Mouse (Mus musculus) neural tube, embryonic 14.5 days (tissue): Measurements from ENCODE around the gene Tlx1. TPM values are rescaled to one million over a fixed set of nuclear protein-coding genes. Genes with fewer than 3 reads are reported as not detected.

Experiments used
- ATAC-seq: fragments of 200-750 bp; cut with Nextera tagmentation; 2 replicates; pipeline ENCODE4 v1.8.0; 2017; ENCODE audit warnings: low read depth, mild to moderate bottlenecking, moderate TSS enrichment, moderate library complexity
- H3K27ac ChIP-seq: fragments of 300-500 bp; sonication (generic); 2 replicates; pipeline ENCODE4 v1.5.1; 2014; ENCODE audit warnings: low read depth, mild to moderate bottlenecking, control low read depth, low read length, moderate library complexity, mixed read lengths
- H3K27me3 ChIP-seq: fragments of 300-500 bp; sonication (generic); 2 replicates; pipeline ENCODE4 v1.6.1; 2014; ENCODE audit warnings: low read length; ENCODE audit not compliant: control insufficient read depth, insufficient read depth
- H3K36me3 ChIP-seq: fragments of 300-500 bp; sonication (generic); 2 replicates; pipeline ENCODE4 v1.6.1; 2014; ENCODE audit warnings: low read length, mixed read lengths; ENCODE audit not compliant: control insufficient read depth, insufficient read depth
- H3K4me1 ChIP-seq: fragments of 300-500 bp; sonication (generic); 2 replicates; pipeline ENCODE4 v1.6.1; 2014; ENCODE audit warnings: low read length; ENCODE audit not compliant: control insufficient read depth, insufficient read depth
- H3K4me2 ChIP-seq: fragments of 300-500 bp; sonication (generic); 2 replicates; pipeline ENCODE4 v1.6.1; 2014; ENCODE audit warnings: mild to moderate bottlenecking, low read depth, low read length, control low read depth
- H3K4me3 ChIP-seq: fragments of 300-500 bp; sonication (generic); 2 replicates; pipeline ENCODE4 v1.5.1; 2014; ENCODE audit warnings: low read depth, low read length, control low read depth, mixed read lengths
- H3K9ac ChIP-seq: fragments of 300-500 bp; sonication (generic); replicated peaks from 2 replicates; pipeline ENCODE4 v1.6.1; 2014; ENCODE audit warnings: low read depth, mild to moderate bottlenecking, control low read depth, low read length, mixed read lengths
- H3K9me3 ChIP-seq: fragments of 300-500 bp; sonication (generic); 2 replicates; pipeline ENCODE4 v1.6.1; 2016; ENCODE audit warnings: low read length; ENCODE audit not compliant: control insufficient read depth
- WGBS: fragments of 180-500 bp; shearing (Covaris S2); extraction: QIAGEN DNeasy Blood & Tissue Kit; methylation state at CpG from one replicate; pipeline ENCODE4 v1.1.7; 2014; 5-methylcytosine and 5-hydroxymethylcytosine counted together
- polyA plus RNA-seq: library from polyadenylated mRNA; unstranded; fragments of >200 nt; fragmentation: Nextera tagmentation; extraction: Ambion mirVana; gene quantifications from 2 replicates; pipeline ENCODE4 v1.2.1, GENCODE M21; 2014

Gene Tlx1
- polyA plus RNA-seq, 1 experiment from 2014 or later, result not detected

GRCm38 (mm10) chr19:45162181-45162580 is 11.7 kb downstream of the Tlx1 start:
- no peak for ATAC-seq

DNA sequence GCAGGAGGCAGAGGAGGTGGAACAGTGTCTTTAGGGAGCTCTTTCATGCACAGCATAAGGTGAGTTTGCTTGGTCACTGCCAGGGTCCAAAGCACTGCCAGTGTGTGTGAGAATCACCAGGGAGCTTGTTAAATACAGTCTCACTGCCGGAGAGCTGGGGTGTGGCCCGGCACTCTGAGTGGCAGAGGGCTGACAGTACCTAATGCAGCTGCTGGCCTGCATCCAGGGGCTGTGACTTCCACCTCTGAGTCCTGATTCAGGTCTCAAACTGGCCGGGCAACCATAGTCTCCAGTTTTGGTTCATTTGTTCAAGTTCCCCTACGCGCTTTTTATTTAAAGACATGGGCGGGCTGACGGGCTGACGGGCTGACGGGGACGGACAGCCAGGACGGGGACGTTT is 12.4 kb downstream of the Tlx1 start:
- H3K4me3 ChIP-seq, result no peak overlapping the region
- H3K27ac ChIP-seq, result no peak overlapping the region
- H3K27me3 ChIP-seq, result peaks cover 74% of the 10 kb centered on the region
- H3K9me3 ChIP-seq, result no peaks in the 10 kb centered on the region
- no peak for ATAC-seq
- no peaks in the 10 kb centered on the region for H3K36me3 ChIP-seq
- H3K4me1 ChIP-seq, result no peaks in the 10 kb centered on the region
- 2% methylated on average over 12 of the region's 12 CpGs for WGBS
- H3K9ac ChIP-seq, result no peak overlapping the region
- no peak overlapping the region for H3K4me2 ChIP-seq

More at GRCm38 (mm10) chr19:45162181-45162580, 11.7 kb downstream of the Tlx1 start:
- no peak overlapping the region for H3K9ac ChIP-seq
- H3K4me2 ChIP-seq, result no peak overlapping the region
- 46% methylated on average over 7 of the region's 7 CpGs for WGBS
- H3K27ac ChIP-seq, result no peak overlapping the region
- no peaks in the 10 kb centered on the region for H3K9me3 ChIP-seq
- peaks cover 81% of the 10 kb centered on the region for H3K27me3 ChIP-seq
- H3K4me1 ChIP-seq, result no peaks in the 10 kb centered on the region
- H3K36me3 ChIP-seq, result no peaks in the 10 kb centered on the region
- H3K4me3 ChIP-seq, result no peak overlapping the region

DNA sequence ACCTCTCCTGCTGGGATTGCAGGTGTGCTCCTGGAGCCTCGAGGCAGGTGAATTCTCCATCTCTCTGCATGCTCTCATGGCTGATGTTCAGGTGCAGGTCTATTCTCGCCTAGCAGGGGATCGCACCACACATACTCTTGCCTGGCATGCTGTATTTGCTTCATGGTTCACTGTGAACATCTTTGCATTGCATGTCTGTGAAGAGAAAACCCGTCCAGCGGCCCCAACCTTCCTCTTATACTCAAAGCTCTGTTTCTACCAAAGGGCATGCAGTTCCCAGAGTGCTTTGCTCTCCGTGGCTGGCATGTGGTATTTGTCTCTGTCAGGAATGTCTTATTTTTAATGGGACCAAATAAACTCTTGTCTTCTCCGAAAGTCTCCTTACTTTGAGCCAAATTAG is 20.0 kb downstream of the Tlx1 start:
- H3K4me2 ChIP-seq, result no peak overlapping the region
- H3K4me3 ChIP-seq, result no peak overlapping the region
- no peak overlapping the region for H3K9ac ChIP-seq
- H3K36me3 ChIP-seq, result no peaks in the 10 kb centered on the region
- H3K4me1 ChIP-seq, result no peaks in the 10 kb centered on the region
- H3K9me3 ChIP-seq, result no peaks in the 10 kb centered on the region; the same call in 1 of the 2 replicates
- no peak overlapping the region for H3K27ac ChIP-seq
- peaks cover 11% of the 10 kb centered on the region for H3K27me3 ChIP-seq
- no peak for ATAC-seq
- 74% methylated on average over 7 of the region's 7 CpGs for WGBS

DNA sequence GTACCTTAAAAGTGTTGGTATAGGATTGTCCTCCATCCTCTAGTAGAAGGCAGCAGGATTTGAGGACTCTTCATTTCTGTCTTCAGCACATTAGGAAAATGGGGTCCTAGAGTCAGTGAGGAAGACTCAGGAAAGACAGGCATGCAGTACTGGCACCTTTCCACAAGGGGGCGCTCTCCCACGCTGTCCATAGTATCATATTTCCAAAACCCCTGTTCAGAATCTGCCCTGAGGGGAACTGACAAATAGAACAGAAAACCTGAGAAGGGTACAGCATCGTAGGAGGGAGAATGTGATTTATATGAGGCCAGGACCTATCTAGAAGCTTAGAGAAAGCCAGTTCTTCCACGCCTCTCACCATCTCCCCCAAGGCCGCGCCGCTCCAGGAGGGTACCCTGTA is 24.3 kb downstream of the Tlx1 start:
- Histone ChIP-seq H3K27ac (no peak overlapping the region), H3K4me3 (no peak overlapping the region), H3K4me2 (no peak overlapping the region), H3K4me1 (no peaks in the 10 kb centered on the region), H3K9ac (no peak overlapping the region), H3K27me3 (0 out of 2 replicates have a peak, but pooled peaks cover 7% of the 10 kb centered on the region), H3K9me3 (no peaks in the 10 kb centered on the region; the same call in 1 of the 2 replicates), H3K36me3 (no peaks in the 10 kb centered on the region)
- no peak for ATAC-seq
- WGBS, result 64% methylated on average over 7 of the region's 7 CpGs

GRCm38 (mm10) chr19:45176269-45176668 is 25.8 kb downstream of the Tlx1 start:
- ATAC-seq, result no peak
- H3K4me2 ChIP-seq, result no peak overlapping the region
- H3K4me1 ChIP-seq, result no peaks in the 10 kb centered on the region
- 0 out of 2 replicates have a peak, but pooled peaks cover 5% of the 10 kb centered on the region for H3K27me3 ChIP-seq
- no peak overlapping the region for H3K9ac ChIP-seq
- WGBS, result 76% methylated on average over 8 of the region's 8 CpGs
- H3K36me3 ChIP-seq, result no peaks in the 10 kb centered on the region
- no peaks in the 10 kb centered on the region; the same call in 1 of the 2 replicates for H3K9me3 ChIP-seq
- no peak overlapping the region for H3K4me3 ChIP-seq
- H3K27ac ChIP-seq, result no peak overlapping the region

DNA sequence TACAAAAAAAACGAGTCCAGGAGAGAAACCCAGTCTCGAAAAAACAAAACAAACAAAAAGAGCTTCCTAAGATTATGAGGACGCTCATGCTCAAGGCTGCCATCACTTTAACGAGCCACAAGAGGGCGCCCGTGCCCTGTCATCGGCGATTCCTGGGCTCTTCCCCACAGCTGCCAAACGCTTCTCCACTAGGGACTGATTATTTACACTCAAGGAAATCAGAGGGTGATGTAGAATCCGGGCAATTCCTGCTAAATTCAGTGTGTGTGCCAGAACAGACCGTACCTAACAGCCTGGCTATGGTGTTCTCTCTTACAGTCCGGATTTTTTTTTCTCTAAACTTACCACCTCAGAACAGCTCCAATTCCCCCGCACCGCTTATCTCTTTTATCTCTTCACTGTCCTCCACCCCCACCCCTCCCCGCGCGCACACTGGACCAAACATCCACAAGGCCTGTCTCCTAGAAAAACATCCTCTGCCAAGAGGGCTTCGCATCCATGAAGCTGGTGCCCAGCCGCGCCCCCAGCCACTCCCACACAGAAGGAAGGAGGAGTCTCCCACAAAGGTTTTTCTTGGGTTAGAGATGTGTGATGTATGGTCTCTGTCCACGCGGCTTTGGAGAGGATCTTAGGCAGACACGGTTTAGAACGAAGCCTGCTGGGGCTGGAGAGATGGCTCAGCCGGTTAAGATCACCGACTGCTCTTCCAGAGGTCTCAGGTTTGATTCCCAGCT is 26.7 kb downstream of the Tlx1 start:
- Histone ChIP-seq H3K4me1 (no peaks in the 10 kb centered on the region), H3K9me3 (no peaks in the 10 kb centered on the region; the same call in 1 of the 2 replicates), H3K27ac (no peak overlapping the region), H3K27me3 (0 out of 2 replicates have a peak, but pooled peaks cover 3% of the 10 kb centered on the region), H3K4me3 (no peak overlapping the region), H3K9ac (no peak overlapping the region; the same call in 1 of the 2 replicates), H3K4me2 (peak overlapping the region; percentile 32; the same call in 1 of the 2 replicates), H3K36me3 (no peaks in the 10 kb centered on the region)
- WGBS, result 18% methylated on average over 26 of the region's 26 CpGs
- peak; percentile 66 for ATAC-seq

- no peak overlapping the region for H3K4me3 ChIP-seq
- no peak for ATAC-seq
- no peaks in the 10 kb centered on the region for H3K27me3 ChIP-seq
- no peak overlapping the region for H3K27ac ChIP-seq
- no peaks in the 10 kb centered on the region for H3K9me3 ChIP-seq
- no peak overlapping the region for H3K4me2 ChIP-seq
- no peak overlapping the region for H3K9ac ChIP-seq
- H3K4me1 ChIP-seq, result no peaks in the 10 kb centered on the region
- 79% methylated on average over 4 of the region's 4 CpGs for WGBS
- H3K36me3 ChIP-seq, result no peaks in the 10 kb centered on the region
These were observed 29.0 kb downstream of the Tlx1 start for GRCm38 (mm10) chr19:45179451-45179850.

- Histone ChIP-seq H3K4me2 (no peak overlapping the region), H3K36me3 (no peaks in the 10 kb centered on the region), H3K4me3 (no peak overlapping the region), H3K27ac (no peak overlapping the region), H3K9me3 (no peaks in the 10 kb centered on the region), H3K27me3 (no peaks in the 10 kb centered on the region), H3K4me1 (no peaks in the 10 kb centered on the region), H3K9ac (no peak overlapping the region)
- ATAC-seq, result no peak
- 94% methylated on average over 5 of the region's 5 CpGs for WGBS
These were observed 30.0 kb downstream of the Tlx1 start for GRCm38 (mm10) chr19:45180447-45180846.

- H3K36me3 ChIP-seq, result no peaks in the 10 kb centered on the region
- H3K9ac ChIP-seq, result no peak overlapping the region
- no peaks in the 10 kb centered on the region for H3K4me1 ChIP-seq
- H3K27me3 ChIP-seq, result no peaks in the 10 kb centered on the region
- no peaks in the 10 kb centered on the region for H3K9me3 ChIP-seq
- ATAC-seq, result no peak
- no peak overlapping the region for H3K27ac ChIP-seq
- WGBS, result 52% methylated on average over 4 of the region's 4 CpGs
- H3K4me3 ChIP-seq, result no peak overlapping the region
- no peak overlapping the region for H3K4me2 ChIP-seq
These were observed 44.2 kb downstream of the Tlx1 start for GRCm38 (mm10) chr19:45194651-45195050.
